Mouse (Mus musculus) embryonic facial prominence, embryonic 12.5 days (tissue): ENCODE measurements at regions not wholly inside any gene's neighbourhood (a gene's known extent, or its start where the extent isn't known, plus 50 kb on each side); places are given as distances from the start of the nearest gene placed in this dataset.

Experiments
- ATAC-seq: fragments of 200-750 bp; cut with Nextera tagmentation; 2 replicates; pipeline ENCODE4 v1.8.0; 2017; ENCODE audit not compliant: insufficient number of reproducible peaks, insufficient read depth, low FRiP score, low TSS enrichment
- H3K27ac ChIP-seq: fragments of 300-500 bp; sonication (generic); 2 replicates; pipeline ENCODE4 v1.5.1; 2016; ENCODE audit warnings: mild to moderate bottlenecking
- H3K27me3 ChIP-seq: fragments of 300-500 bp; sonication (generic); 2 replicates; pipeline ENCODE4 v1.6.1; 2016; ENCODE audit warnings: mild to moderate bottlenecking, moderate library complexity
- H3K36me3 ChIP-seq: fragments of 300-500 bp; sonication (generic); 2 replicates; pipeline ENCODE4 v1.6.1; 2016; ENCODE audit warnings: mild to moderate bottlenecking
- H3K4me1 ChIP-seq: fragments of 300-500 bp; sonication (generic); 2 replicates; pipeline ENCODE4 v1.6.1; 2016
- H3K4me2 ChIP-seq: fragments of 300-500 bp; sonication (generic); replicated peaks from 2 replicates; pipeline ENCODE4 v1.6.1; 2016; ENCODE audit warnings: mild to moderate bottlenecking, moderate library complexity
- H3K4me3 ChIP-seq: fragments of 300-500 bp; sonication (generic); 2 replicates; pipeline ENCODE4 v1.5.1; 2016; ENCODE audit warnings: mild to moderate bottlenecking
- H3K9ac ChIP-seq: fragments of 300-500 bp; sonication (generic); 2 replicates; pipeline ENCODE4 v1.6.1; 2016; ENCODE audit warnings: mild to moderate bottlenecking, moderate library complexity
- H3K9me3 ChIP-seq: fragments of 300-500 bp; sonication (generic); 2 replicates; pipeline ENCODE4 v1.6.1; 2016; ENCODE audit warnings: mild to moderate bottlenecking, moderate library complexity
- WGBS: fragments of 180-500 bp; shearing (Covaris S2); methylation state at CpG from one replicate; pipeline ENCODE4 v1.1.7; 2016; 5-methylcytosine and 5-hydroxymethylcytosine counted together

DNA sequence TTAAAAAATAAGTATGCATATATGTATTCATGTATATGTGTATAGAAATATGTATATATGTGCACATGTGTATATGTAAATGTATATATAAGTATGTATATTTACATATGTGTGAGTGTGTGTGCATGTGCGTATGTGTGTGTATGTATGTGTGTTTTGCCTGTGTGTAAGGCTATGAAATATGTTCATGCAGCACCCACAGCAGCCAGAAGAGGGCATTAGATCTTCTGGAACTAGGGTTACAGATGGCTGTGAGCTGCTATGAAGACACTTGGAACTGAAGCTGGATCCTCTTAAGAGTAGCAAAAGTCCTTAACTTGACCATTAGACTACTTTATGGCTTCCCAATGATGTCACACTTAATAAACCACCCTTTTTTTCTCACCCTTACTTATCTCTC, 166.2 kb upstream of the Nampt start:
- 95% methylated on average over 1 of the region's 1 CpGs for WGBS
- Histone ChIP-seq H3K4me3 (no peak overlapping the region), H3K4me1 (no peaks in the 10 kb centered on the region), H3K27me3 (no peaks in the 10 kb centered on the region), H3K36me3 (no peaks in the 10 kb centered on the region), H3K9ac (no peak overlapping the region), H3K4me2 (no peak overlapping the region), H3K9me3 (no peaks in the 10 kb centered on the region), H3K27ac (no peak overlapping the region)
- ATAC-seq = no peak

DNA sequence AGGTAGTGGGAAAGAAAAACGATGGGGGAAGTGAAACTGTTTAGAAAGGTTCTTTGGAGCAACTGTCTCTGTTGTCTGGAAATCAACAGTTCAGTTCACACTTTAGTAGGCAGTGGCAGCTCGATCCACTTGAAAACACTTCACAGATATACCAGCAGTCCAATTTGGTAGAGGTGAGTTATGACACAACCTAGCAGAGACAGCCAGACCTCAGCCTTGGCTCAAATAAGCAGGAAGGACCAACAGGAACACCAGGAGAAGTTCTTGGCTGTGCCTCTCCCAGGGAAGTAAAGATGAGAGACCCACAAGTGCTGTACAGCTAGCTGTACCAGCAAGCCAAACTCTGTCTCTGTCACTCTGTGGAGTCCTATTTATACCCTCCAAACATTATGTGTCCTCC, 163.2 kb upstream of the Nampt start:
- Histone ChIP-seq H3K9me3 (no peaks in the 10 kb centered on the region), H3K36me3 (no peaks in the 10 kb centered on the region), H3K4me1 (no peaks in the 10 kb centered on the region), H3K4me3 (no peak overlapping the region), H3K4me2 (no peak overlapping the region), H3K27ac (no peak overlapping the region), H3K9ac (no peak overlapping the region), H3K27me3 (no peaks in the 10 kb centered on the region)
- 85% methylated on average over 2 of the region's 2 CpGs for WGBS
- ATAC-seq = no peak

DNA sequence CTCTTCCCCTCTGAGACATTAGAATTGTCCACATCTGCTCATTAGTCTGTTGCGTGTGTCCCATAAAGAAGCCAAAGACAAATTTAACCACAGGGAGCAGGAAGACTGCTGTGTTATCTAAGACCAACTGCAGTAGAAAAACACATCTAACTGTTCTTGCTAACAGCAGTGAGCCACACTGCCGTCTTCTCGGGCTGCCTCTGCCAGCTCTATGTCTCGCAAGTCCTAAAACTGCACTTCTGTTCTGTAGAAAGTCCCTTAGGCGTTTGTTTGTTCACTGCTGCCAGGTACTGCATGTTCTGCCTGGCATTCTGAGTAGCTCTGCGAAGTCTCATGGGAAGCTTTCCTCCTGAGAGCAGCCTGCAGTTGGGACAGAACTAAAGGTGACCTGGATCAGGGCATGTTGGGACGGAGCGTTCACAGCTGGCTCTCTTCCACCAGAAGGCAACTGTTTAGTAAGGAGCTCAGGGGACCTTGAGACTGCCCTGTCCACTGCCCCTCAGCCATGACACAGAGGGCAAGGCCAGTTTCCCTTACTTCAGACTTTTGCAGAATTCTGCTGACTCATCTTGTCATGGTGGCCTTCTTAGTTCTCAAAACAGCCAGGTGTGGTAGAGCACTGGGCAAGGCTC, 157.4 kb upstream of the Nampt start:
- Histone ChIP-seq H3K27me3 (no peaks in the 10 kb centered on the region), H3K4me3 (no peak overlapping the region), H3K27ac (no peak overlapping the region), H3K4me1 (no peaks in the 10 kb centered on the region), H3K9me3 (no peaks in the 10 kb centered on the region), H3K4me2 (no peak overlapping the region), H3K9ac (no peak overlapping the region), H3K36me3 (no peaks in the 10 kb centered on the region)
- ATAC-seq = no peak
- 83% methylated on average over 8 of the region's 8 CpGs for WGBS

DNA sequence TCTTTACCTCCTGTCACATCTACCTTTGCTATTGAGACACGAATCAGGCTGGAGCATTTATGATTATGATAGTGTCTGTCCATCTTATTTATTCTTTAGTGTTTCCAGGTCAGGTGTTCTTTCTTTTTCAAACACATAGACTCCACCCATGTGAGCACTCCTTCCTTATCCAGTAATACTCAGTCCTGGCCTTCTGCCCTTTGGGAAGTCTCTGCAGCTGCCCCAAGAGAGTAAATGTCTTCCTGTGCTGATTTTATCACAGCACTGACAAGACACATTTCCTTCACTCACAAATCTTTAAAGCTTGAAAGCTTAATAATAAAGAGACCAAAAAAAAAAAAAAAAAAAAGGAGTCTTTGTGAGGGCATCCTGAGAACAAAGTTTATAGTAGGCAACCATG, 153.3 kb upstream of the Nampt start:
- no peaks in the 10 kb centered on the region for H3K4me1 ChIP-seq
- H3K27me3 ChIP-seq = no peaks in the 10 kb centered on the region
- H3K36me3 ChIP-seq = no peaks in the 10 kb centered on the region
- H3K4me2 ChIP-seq = no peak overlapping the region
- no peak overlapping the region for H3K27ac ChIP-seq
- no peaks in the 10 kb centered on the region for H3K9me3 ChIP-seq
- H3K4me3 ChIP-seq = no peak overlapping the region
- WGBS = 79% methylated on average over 1 of the region's 1 CpGs
- no peak for ATAC-seq
- H3K9ac ChIP-seq = no peak overlapping the region

DNA sequence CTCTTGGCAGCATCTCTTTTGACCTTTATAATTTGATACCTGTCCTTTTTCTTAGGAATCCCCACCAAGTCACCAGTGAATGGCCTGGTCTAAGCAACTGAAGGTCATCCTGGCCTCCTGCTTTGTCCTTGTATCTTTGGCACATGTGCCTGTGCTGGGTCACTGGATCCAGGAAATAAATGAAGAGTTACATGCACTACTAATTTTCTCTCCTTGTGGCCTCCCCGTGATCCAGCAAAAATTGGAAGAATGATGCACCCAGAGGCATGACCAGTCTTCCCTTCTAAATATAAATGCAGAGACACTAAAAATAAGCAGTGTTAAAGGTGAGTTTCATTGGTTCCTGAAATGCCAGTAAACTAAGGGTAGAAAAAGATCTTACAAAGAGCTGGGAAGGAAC, 141.4 kb upstream of the Nampt start:
- no peaks in the 10 kb centered on the region for H3K36me3 ChIP-seq
- no peak for ATAC-seq
- no peak overlapping the region for H3K4me2 ChIP-seq
- H3K4me1 ChIP-seq = no peaks in the 10 kb centered on the region
- no peak overlapping the region for H3K9ac ChIP-seq
- H3K27me3 ChIP-seq = no peaks in the 10 kb centered on the region
- H3K9me3 ChIP-seq = no peaks in the 10 kb centered on the region
- 69% methylated on average over 1 of the region's 1 CpGs for WGBS
- H3K4me3 ChIP-seq = no peak overlapping the region
- H3K27ac ChIP-seq = no peak overlapping the region

DNA sequence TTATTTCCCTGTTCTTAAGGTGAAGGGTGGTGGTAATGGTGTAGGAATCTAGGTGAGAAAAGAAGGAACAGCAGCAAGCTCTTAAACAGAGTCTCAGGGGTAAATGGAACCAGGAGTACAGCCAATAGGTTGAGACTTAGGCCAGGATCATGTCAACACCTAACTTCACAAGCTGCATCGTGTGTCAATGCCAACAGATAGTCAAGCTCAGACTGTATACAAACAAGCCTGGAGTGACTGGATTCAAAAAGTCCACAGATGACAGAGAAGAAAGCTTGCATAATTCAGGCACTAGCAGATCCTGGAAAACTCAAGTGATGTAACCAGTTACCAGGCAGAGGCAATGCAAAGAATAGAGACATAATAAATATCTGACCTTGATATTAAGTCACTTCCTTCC, 140.6 kb upstream of the Nampt start:
- ATAC-seq = no peak

DNA sequence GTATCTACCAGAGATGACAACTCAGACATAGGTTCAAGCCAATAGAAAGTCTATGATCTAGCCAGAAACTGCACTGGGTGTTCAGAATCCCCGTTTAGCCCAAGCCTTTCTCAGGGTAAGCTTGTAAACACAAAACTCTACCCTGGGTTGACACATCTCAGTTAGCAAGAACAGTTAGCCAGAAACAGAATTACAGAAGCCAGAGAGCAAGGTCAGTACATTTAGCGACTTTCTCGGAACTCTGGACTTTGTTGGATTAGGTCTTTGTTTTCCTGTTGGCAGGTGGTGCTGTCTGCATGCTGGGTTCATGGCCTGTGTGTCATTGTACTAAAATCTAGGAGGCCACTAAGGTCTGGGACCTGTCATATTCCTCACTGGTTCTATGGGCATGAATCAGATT, 137.4 kb upstream of the Nampt start:
- Histone ChIP-seq H3K4me3 (no peak overlapping the region), H3K4me1 (no peaks in the 10 kb centered on the region), H3K27ac (no peak overlapping the region), H3K27me3 (no peaks in the 10 kb centered on the region), H3K9ac (no peak overlapping the region), H3K36me3 (no peaks in the 10 kb centered on the region), H3K9me3 (no peaks in the 10 kb centered on the region), H3K4me2 (no peak overlapping the region)
- ATAC-seq = no peak
- 84% methylated on average over 3 of the region's 3 CpGs for WGBS

More for the DNA sequence above, 140.6 kb upstream of the Nampt start:
- no peak overlapping the region for H3K9ac ChIP-seq
- no peaks in the 10 kb centered on the region for H3K27me3 ChIP-seq
- no peak overlapping the region for H3K27ac ChIP-seq
- WGBS = 71% methylated on average over 1 of the region's 1 CpGs
- H3K4me3 ChIP-seq = no peak overlapping the region
- H3K9me3 ChIP-seq = no peaks in the 10 kb centered on the region
- no peak overlapping the region for H3K4me2 ChIP-seq
- H3K4me1 ChIP-seq = no peaks in the 10 kb centered on the region
- H3K36me3 ChIP-seq = no peaks in the 10 kb centered on the region

DNA sequence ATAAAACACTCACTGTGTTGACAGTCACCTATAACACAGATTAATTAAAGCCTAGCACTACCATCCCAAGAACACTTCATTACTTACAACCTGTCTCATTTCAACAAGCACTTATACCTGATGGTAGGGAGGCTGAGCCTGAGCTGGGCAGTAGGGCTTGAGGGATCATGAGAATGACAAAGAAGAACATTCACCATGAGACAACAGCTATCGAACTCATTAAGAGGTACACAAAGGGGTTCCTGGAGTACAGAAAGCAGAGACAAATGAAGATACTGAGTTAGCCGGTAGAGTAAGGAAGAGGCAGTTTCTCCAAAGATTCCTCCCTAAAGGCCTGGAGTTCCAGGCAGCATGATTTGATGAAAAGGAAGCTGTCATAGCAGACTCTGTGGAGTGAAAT, 136.0 kb upstream of the Nampt start:
- no peaks in the 10 kb centered on the region for H3K36me3 ChIP-seq
- H3K27me3 ChIP-seq = no peaks in the 10 kb centered on the region
- no peaks in the 10 kb centered on the region for H3K9me3 ChIP-seq
- H3K9ac ChIP-seq = no peak overlapping the region
- WGBS = 91% methylated on average over 2 of the region's 2 CpGs
- H3K4me2 ChIP-seq = no peak overlapping the region
- no peak overlapping the region for H3K4me3 ChIP-seq
- H3K27ac ChIP-seq = no peak overlapping the region
- ATAC-seq = no peak
- no peaks in the 10 kb centered on the region for H3K4me1 ChIP-seq

DNA sequence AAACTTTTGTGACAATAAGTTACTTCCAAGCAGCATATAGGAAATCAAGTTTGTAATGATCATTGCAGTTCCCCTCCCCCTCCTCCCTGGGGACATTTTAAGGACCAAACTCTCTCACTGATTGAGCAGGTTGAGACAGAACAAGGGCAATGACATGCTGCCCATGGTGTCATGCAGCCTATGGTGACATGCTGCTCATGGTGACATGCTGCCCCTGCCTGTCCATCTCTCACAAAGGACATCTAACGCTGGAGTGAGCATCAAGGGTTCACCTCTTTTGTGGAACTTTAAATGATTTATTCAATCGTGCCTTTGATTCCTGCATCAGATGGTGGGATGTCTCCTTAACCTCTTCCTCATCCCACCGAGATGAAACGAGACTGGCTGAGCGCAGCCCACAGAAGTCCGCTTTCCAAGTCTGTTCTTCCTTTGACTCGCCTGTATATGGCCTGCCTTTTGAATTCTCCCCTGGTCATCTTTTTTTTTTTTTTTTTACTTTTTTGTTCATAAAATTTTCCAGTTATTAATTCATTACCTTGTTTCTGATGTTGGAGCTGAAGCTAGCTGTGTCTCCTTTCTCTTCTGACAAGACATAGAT, 133.5 kb upstream of the Nampt start:
- WGBS = 85% methylated on average over 7 of the region's 7 CpGs
- H3K9me3 ChIP-seq = no peaks in the 10 kb centered on the region
- H3K36me3 ChIP-seq = no peaks in the 10 kb centered on the region
- no peak for ATAC-seq
- no peaks in the 10 kb centered on the region for H3K27me3 ChIP-seq
- H3K4me1 ChIP-seq = no peaks in the 10 kb centered on the region
- no peak overlapping the region for H3K27ac ChIP-seq
- H3K9ac ChIP-seq = no peak overlapping the region
- H3K4me2 ChIP-seq = no peak overlapping the region
- H3K4me3 ChIP-seq = no peak overlapping the region

DNA sequence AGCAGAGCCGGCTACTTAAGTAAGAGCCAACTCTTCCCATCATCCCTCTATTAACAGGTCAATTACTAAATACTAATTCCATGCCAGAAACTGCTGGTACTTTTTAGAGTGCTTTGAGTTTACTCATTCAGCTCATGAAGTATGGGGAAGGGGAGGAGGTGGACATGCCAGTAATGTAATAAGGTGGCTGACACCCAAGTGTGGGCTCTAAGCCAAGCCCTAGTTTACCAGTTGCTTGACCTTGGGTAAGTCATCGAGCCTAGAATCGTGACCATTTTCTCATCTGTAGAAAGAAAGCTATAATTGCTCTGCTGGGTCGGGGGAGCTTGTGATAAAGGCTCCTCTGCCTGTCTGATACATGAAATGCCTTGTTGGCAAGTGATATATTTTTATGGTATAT, 130.0 kb upstream of the Nampt start:
- 88% methylated on average over 4 of the region's 4 CpGs for WGBS
- H3K9me3 ChIP-seq = no peaks in the 10 kb centered on the region
- H3K9ac ChIP-seq = no peak overlapping the region
- no peak overlapping the region for H3K4me3 ChIP-seq
- H3K27me3 ChIP-seq = no peaks in the 10 kb centered on the region
- H3K4me2 ChIP-seq = no peak overlapping the region
- ATAC-seq = no peak
- no peak overlapping the region for H3K27ac ChIP-seq
- H3K36me3 ChIP-seq = no peaks in the 10 kb centered on the region
- H3K4me1 ChIP-seq = no peaks in the 10 kb centered on the region

DNA sequence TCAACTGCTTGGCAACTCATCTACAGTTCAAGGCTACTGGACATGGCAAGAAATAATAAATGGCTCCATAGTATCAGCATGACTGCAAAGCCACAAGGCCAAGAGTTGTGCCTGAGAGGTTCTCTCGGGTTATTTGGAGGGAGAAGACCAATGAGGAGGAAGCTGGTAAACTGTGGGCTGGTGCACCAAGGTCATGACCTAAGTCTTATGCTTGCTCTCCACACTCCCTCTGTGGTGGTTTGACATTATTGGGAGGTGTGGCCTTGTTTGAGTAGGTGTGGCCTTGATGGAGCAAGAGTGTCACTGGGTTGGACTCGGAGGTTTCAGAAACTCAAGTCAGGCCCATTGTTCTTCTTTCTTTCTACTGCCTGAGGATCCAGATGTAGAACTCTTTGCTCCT, 129.2 kb upstream of the Nampt start:
- H3K36me3 ChIP-seq = no peaks in the 10 kb centered on the region
- no peak overlapping the region for H3K4me2 ChIP-seq
- H3K27me3 ChIP-seq = no peaks in the 10 kb centered on the region
- H3K9me3 ChIP-seq = no peaks in the 10 kb centered on the region
- 95% methylated on average over 2 of the region's 2 CpGs for WGBS
- no peaks in the 10 kb centered on the region for H3K4me1 ChIP-seq
- no peak overlapping the region for H3K9ac ChIP-seq
- ATAC-seq = no peak
- no peak overlapping the region for H3K4me3 ChIP-seq
- H3K27ac ChIP-seq = no peak overlapping the region

DNA sequence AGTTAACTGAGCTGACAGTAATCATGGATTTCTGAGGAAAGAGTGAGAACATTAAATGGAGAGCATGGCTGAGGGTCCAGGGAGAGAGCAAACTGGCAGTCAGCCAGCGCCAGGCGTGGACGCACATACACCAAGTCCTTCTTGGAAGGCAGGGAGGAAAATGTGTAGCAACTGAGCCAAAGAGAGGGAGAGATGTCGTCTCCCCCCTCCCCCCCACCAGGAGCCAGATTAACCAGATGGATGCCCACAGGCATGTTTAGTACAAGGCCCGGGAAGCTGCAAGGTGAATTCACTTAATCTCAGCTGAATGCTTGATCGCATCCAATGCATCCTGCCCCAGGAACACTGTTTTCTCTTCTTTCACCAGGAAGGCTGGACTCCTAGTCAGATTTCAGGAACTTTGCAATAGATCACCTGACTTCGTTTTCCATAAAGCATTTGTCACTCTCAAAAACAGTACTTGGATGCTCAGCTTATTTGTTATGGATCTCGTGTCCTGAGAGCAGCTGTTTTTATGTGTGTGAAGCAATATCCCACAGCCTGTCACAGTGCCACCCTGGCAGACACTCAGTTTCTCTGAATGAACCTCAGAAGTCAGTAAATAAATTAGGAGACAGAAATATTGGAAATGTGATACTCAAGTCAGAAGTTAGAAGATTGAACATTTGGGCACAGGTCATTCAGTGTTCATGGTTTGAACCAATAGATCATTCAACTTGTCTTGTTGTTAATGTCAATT, 127.1 kb upstream of the Nampt start:
- Histone ChIP-seq H3K9me3 (no peaks in the 10 kb centered on the region), H3K4me1 (no peaks in the 10 kb centered on the region), H3K4me2 (no peak overlapping the region), H3K36me3 (no peaks in the 10 kb centered on the region), H3K9ac (no peak overlapping the region), H3K27ac (no peak overlapping the region), H3K27me3 (no peaks in the 10 kb centered on the region), H3K4me3 (no peak overlapping the region)
- 56% methylated on average over 8 of the region's 8 CpGs for WGBS
- no peak for ATAC-seq
